Mouse (Mus musculus): Measurements from ENCODE around the gene Cetn3. TPM values are rescaled to one million over a fixed set of nuclear protein-coding genes. Genes with fewer than 3 reads are reported as not detected.

Gene Cetn3
- polyA plus RNA-seq, 1 experiment from 2014 or later = 266 TPM

- no peak overlapping the region for H3K4me3 ChIP-seq
- no peak for ATAC-seq (replicated peaks)
- H3K27me3 ChIP-seq = no peaks in the 10 kb centered on the region
- H3K9ac ChIP-seq (replicated peaks) = no peak overlapping the region
- H3K4me1 ChIP-seq = 0 out of 2 replicates have a peak, but pooled peaks cover 3% of the 10 kb centered on the region
- no peak overlapping the region for H3K4me2 ChIP-seq (replicated peaks)
- no peaks in the 10 kb centered on the region for H3K9me3 ChIP-seq
- H3K36me3 ChIP-seq = no peaks in the 10 kb centered on the region
- no peak overlapping the region for H3K27ac ChIP-seq (replicated peaks)
- 69% methylated on average over 3 of the region's 3 CpGs for WGBS
Measured at GRCm38 (mm10) chr13:81776217-81776616, 6.7 kb upstream of the Cetn3 start.

- Histone ChIP-seq H3K9ac (replicated peaks) (peak overlapping the region; percentile 48), H3K4me3 (peak overlapping the region; percentile 64), H3K4me2 (replicated peaks) (peak overlapping the region; percentile 60), H3K36me3 (peaks cover 3% of the 10 kb centered on the region; the same call in 1 of the 2 replicates), H3K27me3 (no peaks in the 10 kb centered on the region), H3K9me3 (no peaks in the 10 kb centered on the region), H3K4me1 (peaks cover 29% of the 10 kb centered on the region), H3K27ac (replicated peaks) (peak overlapping the region; percentile 99)
- no peak for ATAC-seq (replicated peaks)
- WGBS = 43% methylated on average over 9 of the region's 9 CpGs
Measured at GRCm38 (mm10) chr13:81782475-81782874, 402 bp upstream of the Cetn3 start.

- peak overlapping the region; percentile 80 for H3K9ac ChIP-seq (replicated peaks)
- under 1% methylated on average over 62 of the region's 62 CpGs for WGBS
- H3K4me3 ChIP-seq = peak overlapping the region; percentile 64
- peaks cover 29% of the 10 kb centered on the region for H3K4me1 ChIP-seq
- peak overlapping the region; percentile 99 for H3K27ac ChIP-seq (replicated peaks)
- no peaks in the 10 kb centered on the region for H3K27me3 ChIP-seq
- peak; percentile 98 for ATAC-seq (replicated peaks)
- H3K36me3 ChIP-seq = peaks cover 11% of the 10 kb centered on the region
- no peaks in the 10 kb centered on the region for H3K9me3 ChIP-seq
- H3K4me2 ChIP-seq (replicated peaks) = peak overlapping the region; percentile 52
Measured at GRCm38 (mm10) chr13:81783405-81784342, 797 bp downstream of the Cetn3 start.

- Histone ChIP-seq H3K4me1 (peaks cover 29% of the 10 kb centered on the region), H3K27me3 (no peaks in the 10 kb centered on the region), H3K9ac (replicated peaks) (peak overlapping the region; percentile 43), H3K4me3 (peak overlapping the region; percentile 19), H3K4me2 (replicated peaks) (peak overlapping the region; percentile 42), H3K27ac (replicated peaks) (peak overlapping the region; percentile 47), H3K36me3 (peaks cover 24% of the 10 kb centered on the region), H3K9me3 (no peaks in the 10 kb centered on the region)
- 31% methylated on average over 11 of the region's 11 CpGs for WGBS
- no peak for ATAC-seq (replicated peaks)
Measured at GRCm38 (mm10) chr13:81785766-81786480, 3.0 kb downstream of the Cetn3 start.

GRCm38 (mm10) chr13:81790160-81790559 is 7.3 kb downstream of the Cetn3 start:
- Histone ChIP-seq H3K36me3 (peaks cover 28% of the 10 kb centered on the region), H3K27me3 (no peaks in the 10 kb centered on the region), H3K4me1 (peaks cover 14% of the 10 kb centered on the region), H3K9me3 (no peaks in the 10 kb centered on the region), H3K27ac (replicated peaks) (no peak overlapping the region), H3K4me2 (replicated peaks) (no peak overlapping the region), H3K4me3 (no peak overlapping the region), H3K9ac (replicated peaks) (no peak overlapping the region)
- 94% methylated on average over 8 of the region's 8 CpGs for WGBS
- ATAC-seq (replicated peaks) = no peak

GRCm38 (mm10) chr13:81791861-81792260 is 9.0 kb downstream of the Cetn3 start:
- H3K4me2 ChIP-seq (replicated peaks) = no peak overlapping the region
- H3K9me3 ChIP-seq = no peaks in the 10 kb centered on the region
- no peak overlapping the region for H3K27ac ChIP-seq (replicated peaks)
- WGBS = 93% methylated on average over 8 of the region's 8 CpGs
- H3K36me3 ChIP-seq = peaks cover 28% of the 10 kb centered on the region
- H3K4me3 ChIP-seq = no peak overlapping the region
- no peak for ATAC-seq (replicated peaks)
- no peak overlapping the region for H3K9ac ChIP-seq (replicated peaks)
- no peaks in the 10 kb centered on the region for H3K27me3 ChIP-seq
- H3K4me1 ChIP-seq = no peaks in the 10 kb centered on the region; the same call in 1 of the 2 replicates

GRCm38 (mm10) chr13:81793850-81794249 is 11.0 kb downstream of the Cetn3 start:
- H3K4me1 ChIP-seq = no peaks in the 10 kb centered on the region
- H3K4me2 ChIP-seq (replicated peaks) = no peak overlapping the region
- ATAC-seq (replicated peaks) = no peak
- no peak overlapping the region for H3K9ac ChIP-seq (replicated peaks)
- H3K27ac ChIP-seq (replicated peaks) = no peak overlapping the region
- no peaks in the 10 kb centered on the region for H3K27me3 ChIP-seq
- WGBS = 80% methylated on average over 1 of the region's 1 CpGs
- H3K9me3 ChIP-seq = no peaks in the 10 kb centered on the region
- peaks cover 18% of the 10 kb centered on the region for H3K36me3 ChIP-seq
- no peak overlapping the region for H3K4me3 ChIP-seq

GRCm38 (mm10) chr13:81801121-81801520 is 18.2 kb downstream of the Cetn3 start:
- Histone ChIP-seq H3K4me1 (no peaks in the 10 kb centered on the region), H3K27ac (replicated peaks) (no peak overlapping the region), H3K36me3 (0 out of 2 replicates have a peak, but pooled peaks cover 2% of the 10 kb centered on the region), H3K4me2 (replicated peaks) (no peak overlapping the region), H3K27me3 (no peaks in the 10 kb centered on the region), H3K9ac (replicated peaks) (no peak overlapping the region), H3K4me3 (no peak overlapping the region), H3K9me3 (no peaks in the 10 kb centered on the region)
- WGBS = 36% methylated on average over 3 of the region's 3 CpGs
- ATAC-seq (replicated peaks) = no peak

- Histone ChIP-seq H3K4me1 (no peaks in the 10 kb centered on the region), H3K9ac (replicated peaks) (no peak overlapping the region), H3K27me3 (no peaks in the 10 kb centered on the region), H3K4me2 (replicated peaks) (no peak overlapping the region), H3K9me3 (no peaks in the 10 kb centered on the region), H3K27ac (replicated peaks) (no peak overlapping the region), H3K4me3 (no peak overlapping the region), H3K36me3 (no peaks in the 10 kb centered on the region)
- 94% methylated on average over 4 of the region's 4 CpGs for whole genome bisulfite sequencing
- no peak for ATAC-seq (replicated peaks)
Measured at GRCm38 (mm10) chr13:81803713-81804112, 20.8 kb downstream of the Cetn3 start.

- ATAC-seq (replicated peaks) = no peak
- Histone ChIP-seq H3K9me3 (no peaks in the 10 kb centered on the region), H3K9ac (replicated peaks) (no peak overlapping the region), H3K27me3 (no peaks in the 10 kb centered on the region), H3K4me1 (peaks cover 1% of the 10 kb centered on the region; the same call in 1 of the 2 replicates), H3K4me3 (no peak overlapping the region), H3K4me2 (replicated peaks) (no peak overlapping the region), H3K27ac (replicated peaks) (no peak overlapping the region), H3K36me3 (no peaks in the 10 kb centered on the region)
Measured at GRCm38 (mm10) chr13:81822750-81823149, 39.9 kb downstream of the Cetn3 start.

- Histone ChIP-seq H3K27me3 (no peaks in the 10 kb centered on the region), H3K27ac (replicated peaks) (no peak overlapping the region), H3K4me1 (peaks cover 14% of the 10 kb centered on the region), H3K4me2 (replicated peaks) (no peak overlapping the region), H3K4me3 (no peak overlapping the region), H3K9ac (replicated peaks) (no peak overlapping the region), H3K36me3 (no peaks in the 10 kb centered on the region), H3K9me3 (no peaks in the 10 kb centered on the region)
- ATAC-seq (replicated peaks) = no peak
- WGBS = 75% methylated on average over 11 of the region's 11 CpGs
Measured at GRCm38 (mm10) chr13:81824576-81825330, 41.9 kb downstream of the Cetn3 start.
